Mouse (Mus musculus): ENCODE measurements around the gene Ddx59. TPM values are rescaled to one million over a fixed set of nuclear protein-coding genes. Genes with fewer than 3 reads are reported as not detected.

Gene Ddx59
- polyA plus RNA-seq, 1 experiment from 2014 or later, result 7.7 TPM

- ATAC-seq (ENCODE audit: low FRiP score, low TSS enrichment) (no peak), DNase-seq (ENCODE audit: low spot score) (no peak)
- Histone ChIP-seq H3K4me1 (replicated peaks; ENCODE audit: control insufficient read depth, insufficient read depth) (no peaks in the 10 kb centered on the region), H3K4me3 (ENCODE audit: low read depth, low read length) (no peak overlapping the region), H3K36me3 (ENCODE audit: control insufficient read depth, insufficient read depth, low read length) (no peaks in the 10 kb centered on the region), H3K27ac (replicated peaks) (no peak overlapping the region), H3K9me3 (ENCODE audit: control insufficient read depth, low read length) (no peaks in the 10 kb centered on the region), H3K4me2 (replicated peaks; ENCODE audit: low read depth) (no peak overlapping the region), H3K9ac (ENCODE audit: low read length) (no peak overlapping the region), H3K27me3 (ENCODE audit: control insufficient read depth, insufficient read depth, low read length) (no peaks in the 10 kb centered on the region)
- WGBS, result 50% methylated on average over 10 of the region's 10 CpGs
- TF ChIP-seq EP300 (optimal IDR thresholded peaks at IDR 0.05) (no peak), CTCF (IDR thresholded peaks at IDR 0.05; ENCODE audit: low read depth) (no peak)
These were observed 47.4 kb downstream of the Ddx59 start for GRCm38 (mm10) chr1:136462443-136462842.

- DNase-seq (ENCODE audit: low spot score) (no peak), ATAC-seq (ENCODE audit: low FRiP score, low TSS enrichment) (no peak)
- Histone ChIP-seq H3K9ac (ENCODE audit: low read length) (no peak overlapping the region), H3K9me3 (ENCODE audit: control insufficient read depth, low read length) (no peaks in the 10 kb centered on the region), H3K27me3 (ENCODE audit: control insufficient read depth, insufficient read depth, low read length) (no peaks in the 10 kb centered on the region), H3K4me1 (replicated peaks; ENCODE audit: control insufficient read depth, insufficient read depth) (no peaks in the 10 kb centered on the region), H3K4me3 (ENCODE audit: low read depth, low read length) (no peak overlapping the region), H3K27ac (replicated peaks) (no peak overlapping the region), H3K36me3 (ENCODE audit: control insufficient read depth, insufficient read depth, low read length) (no peaks in the 10 kb centered on the region), H3K4me2 (replicated peaks; ENCODE audit: low read depth) (no peak overlapping the region)
- TF ChIP-seq CTCF (IDR thresholded peaks at IDR 0.05; ENCODE audit: low read depth) (peak; percentile 39), EP300 (optimal IDR thresholded peaks at IDR 0.05) (no peak)
These were observed 50.1 kb downstream of the Ddx59 start for GRCm38 (mm10) chr1:136465168-136465567.

DNA sequence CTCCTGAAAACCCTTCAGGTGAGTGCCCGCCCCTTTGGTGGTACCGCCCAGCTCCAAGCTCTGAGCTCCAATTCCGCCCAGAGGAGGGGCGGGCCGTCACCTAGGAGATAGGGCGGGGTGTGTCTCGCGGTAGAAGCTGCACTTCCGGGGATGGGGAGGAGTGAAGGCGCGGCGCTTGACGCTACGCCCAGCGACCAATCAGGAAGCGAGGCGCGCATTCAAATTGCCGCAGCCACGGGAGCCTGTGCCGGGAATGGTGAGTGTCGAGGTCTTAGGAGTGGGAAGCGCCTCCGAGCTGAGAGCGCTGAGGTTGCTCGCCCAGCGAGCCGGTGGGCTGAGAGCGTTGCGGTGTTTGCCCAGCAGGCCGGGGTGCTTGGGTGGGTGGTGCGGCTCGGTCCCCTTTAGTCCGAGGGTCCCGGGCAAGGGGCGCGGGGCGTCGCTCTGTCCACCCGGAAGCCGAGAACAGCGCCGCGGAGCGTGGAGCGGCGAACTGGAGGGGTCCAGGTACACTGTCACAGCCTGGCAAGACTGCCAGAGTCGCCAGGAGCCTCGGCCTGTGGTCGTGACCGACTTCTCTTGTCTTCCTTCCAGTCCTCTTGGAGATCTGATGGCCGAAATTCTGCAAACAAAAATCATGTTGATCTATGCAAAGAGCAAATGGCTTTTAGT, 51.2 kb downstream of the Ddx59 start, which contains the start of gene Kif14:
TSS of gene Kif14 (plus strand) at position 201 of the 669 bp plus-strand sequence.
- H3K4me3 ChIP-seq (ENCODE audit: low read depth, low read length), result peak within 1 kb of the TSS; percentile 58
- WGBS, result under 1% methylated on average over 52 of the region's 52 CpGs
- H3K27me3 ChIP-seq (ENCODE audit: control insufficient read depth, insufficient read depth, low read length), result no peaks in the 10 kb centered on the region
- H3K36me3 ChIP-seq (ENCODE audit: control insufficient read depth, insufficient read depth, low read length), result no peaks in the 10 kb centered on the region
- no peak; the same call in 1 of the 2 replicates for TF ChIP-seq CTCF (IDR thresholded peaks at IDR 0.05; ENCODE audit: low read depth)
- no peak for TF ChIP-seq EP300 (optimal IDR thresholded peaks at IDR 0.05)
- DNase-seq (ENCODE audit: low spot score) (peak; percentile 99), ATAC-seq (ENCODE audit: low FRiP score, low TSS enrichment) (peak; percentile 100)
- no peak within 1 kb of the TSS for H3K27ac ChIP-seq (replicated peaks)
- H3K9me3 ChIP-seq (ENCODE audit: control insufficient read depth, low read length), result no peaks in the 10 kb centered on the region
- no peaks in the 10 kb centered on the region for H3K4me1 ChIP-seq (replicated peaks; ENCODE audit: control insufficient read depth, insufficient read depth)
- peak within 1 kb of the TSS; percentile 100 for H3K4me2 ChIP-seq (replicated peaks; ENCODE audit: low read depth)
- peak within 1 kb of the TSS; percentile 62 for H3K9ac ChIP-seq (ENCODE audit: low read length)

- ATAC-seq (ENCODE audit: low FRiP score, low TSS enrichment) (no peak), DNase-seq (ENCODE audit: low spot score) (no peak)
- no peak for TF ChIP-seq CTCF (IDR thresholded peaks at IDR 0.05; ENCODE audit: low read depth)
- peak; percentile 38 for TF ChIP-seq EP300 (optimal IDR thresholded peaks at IDR 0.05)
- no peaks in the 10 kb centered on the region for H3K27me3 ChIP-seq (ENCODE audit: control insufficient read depth, insufficient read depth, low read length)
- whole genome bisulfite sequencing, result 77% methylated on average over 4 of the region's 4 CpGs
- no peaks in the 10 kb centered on the region for H3K4me1 ChIP-seq (replicated peaks; ENCODE audit: control insufficient read depth, insufficient read depth)
- H3K27ac ChIP-seq (replicated peaks), result no peak overlapping the region
- no peak overlapping the region for H3K4me3 ChIP-seq (ENCODE audit: low read depth, low read length)
- no peak overlapping the region for H3K9ac ChIP-seq (ENCODE audit: low read length)
- no peaks in the 10 kb centered on the region for H3K9me3 ChIP-seq (ENCODE audit: control insufficient read depth, low read length)
- H3K4me2 ChIP-seq (replicated peaks; ENCODE audit: low read depth), result no peak overlapping the region
- peaks cover 2% of the 10 kb centered on the region; the same call in 1 of the 2 replicates for H3K36me3 ChIP-seq (ENCODE audit: control insufficient read depth, insufficient read depth, low read length)
These were observed 54.3 kb downstream of the Ddx59 start for GRCm38 (mm10) chr1:136469408-136469807.

DNA sequence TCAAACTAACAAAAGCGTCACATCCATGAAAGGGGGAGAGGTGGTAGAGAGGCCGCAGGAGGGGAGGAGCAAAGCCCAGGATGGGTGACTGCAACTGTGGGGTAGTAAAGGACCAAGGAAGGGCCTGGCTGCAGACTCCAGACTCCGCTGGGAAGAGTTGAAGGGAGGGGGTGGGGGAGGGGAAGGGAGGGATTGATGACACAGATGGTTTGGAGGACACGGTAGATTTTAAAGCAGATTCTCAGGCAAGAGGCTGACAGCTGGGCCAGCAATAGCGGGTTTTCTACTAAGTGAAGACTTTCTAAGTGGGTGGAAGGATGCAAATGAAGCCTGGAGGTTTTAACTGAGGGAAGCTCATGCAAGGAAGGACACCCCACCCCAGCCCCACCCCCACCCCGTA, 55.4 kb downstream of the Ddx59 start:
- H3K36me3 ChIP-seq (ENCODE audit: control insufficient read depth, insufficient read depth, low read length), result peaks cover 2% of the 10 kb centered on the region; the same call in 1 of the 2 replicates
- H3K4me1 ChIP-seq (replicated peaks; ENCODE audit: control insufficient read depth, insufficient read depth), result no peaks in the 10 kb centered on the region
- ATAC-seq (ENCODE audit: low FRiP score, low TSS enrichment), result no peak
- H3K9me3 ChIP-seq (ENCODE audit: control insufficient read depth, low read length), result no peaks in the 10 kb centered on the region
- H3K27me3 ChIP-seq (ENCODE audit: control insufficient read depth, insufficient read depth, low read length), result no peaks in the 10 kb centered on the region
- H3K4me2 ChIP-seq (replicated peaks; ENCODE audit: low read depth), result no peak overlapping the region
- TF ChIP-seq CTCF (IDR thresholded peaks at IDR 0.05; ENCODE audit: low read depth) (no peak), EP300 (optimal IDR thresholded peaks at IDR 0.05) (no peak)
- no peak overlapping the region for H3K27ac ChIP-seq (replicated peaks)
- DNase-seq (ENCODE audit: low spot score), result no peak
- no peak overlapping the region for H3K9ac ChIP-seq (ENCODE audit: low read length)
- 33% methylated on average over 6 of the region's 6 CpGs for WGBS
- no peak overlapping the region for H3K4me3 ChIP-seq (ENCODE audit: low read depth, low read length)

Other genes starting within 250 kb of the Ddx59 start
- gene Mroh3, start 202.4 kb upstream of the Ddx59 start, polyA plus RNA-seq (2015; fragmentation: Nextera tagmentation; extraction: Ambion mirVana), result 0.34 and 0.78 TPM in 2 replicates
- gene Inava, start 181.0 kb upstream of the Ddx59 start, polyA plus RNA-seq (2015; fragmentation: Nextera tagmentation; extraction: Ambion mirVana), result 32.0 and 35.7 TPM in 2 replicates
- gene Gpr25, start 154.4 kb upstream of the Ddx59 start, polyA plus RNA-seq (2015; fragmentation: Nextera tagmentation; extraction: Ambion mirVana), result 0.12 TPM in 1 of 2 replicates, not detected in the other
- 8.9 and 9.5 TPM in 2 replicates for gene Camsap2, start 69.2 kb upstream of the Ddx59 start, polyA plus RNA-seq (2015; fragmentation: Nextera tagmentation; extraction: Ambion mirVana)
- 0.63 and 1.1 TPM in 2 replicates for gene Kif14, start 51.1 kb downstream of the Ddx59 start, polyA plus RNA-seq (2015; fragmentation: Nextera tagmentation; extraction: Ambion mirVana)
- 7.4 and 7.5 TPM in 2 replicates for gene Zfp281, start 209.6 kb downstream of the Ddx59 start, polyA plus RNA-seq (2015; fragmentation: Nextera tagmentation; extraction: Ambion mirVana)